In the genomic region with DNA sequence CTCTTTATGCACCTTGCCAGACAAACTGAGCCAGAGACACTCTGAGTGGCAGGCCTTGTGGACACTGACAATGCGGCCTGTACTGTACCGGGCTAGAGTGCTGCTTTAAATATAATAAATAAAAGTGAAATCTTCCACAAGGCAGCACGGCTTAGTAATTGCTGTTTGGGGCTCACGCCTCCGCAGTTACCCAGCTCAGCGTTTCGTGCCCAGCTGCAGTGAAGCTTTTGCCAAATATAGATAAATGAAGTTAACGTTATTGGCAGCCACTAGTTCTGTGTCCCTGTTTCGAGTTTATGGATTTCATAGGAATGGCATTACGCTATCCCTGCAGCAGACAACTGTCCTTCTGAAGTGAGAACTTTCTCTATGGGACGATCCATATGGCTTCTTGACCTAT, we compare ENCODE assay signal across 17 mouse cellular contexts.
A peak's percentile ranks its signal among the peaks of the same experiment; 100 is the strongest.
DNase-seq lines count a peak whose midpoint lies in the region; ATAC-seq lines count a peak whose summit lies in the region.
"Had no signal": no experiment of that assay in that cellular context is flagged by ENCODE, and none has a peak within 500 bp of the region (broad histone marks: within the 10 kb centered on the region; RNA-seq: fewer than 3 reads in every experiment).

No protein-coding gene starts in this region.

- no peak for ATAC-seq in forebrain, embryonic 15.5 days (replicated peaks)
- peak; percentile 38; the same call in 1 of the 2 replicates for ATAC-seq in forebrain, embryonic 16.5 days
- no peak for ATAC-seq in cerebellum, adult (ENCODE audit: insufficient number of reproducible peaks, low FRiP score, low TSS enrichment)
- ATAC-seq in megakaryocyte, adult 5-6 weeks (ENCODE audit: poor library complexity, severe bottlenecking), result no peak
- ATAC-seq: hindbrain, postnatal 0 days; midbrain, embryonic 13.5 days had no signal

- 75% methylated on average over 11 of the region's 11 CpGs for WGBS in forebrain, embryonic 15.5 days
- WGBS in forebrain, embryonic 10.5 days, result 97% methylated on average over 11 of the region's 11 CpGs
- WGBS in forebrain, embryonic 16.5 days, result 79% methylated on average over 11 of the region's 11 CpGs

- H3K9me3 ChIP-seq in forebrain, embryonic 15.5 days, result no peaks in the 10 kb centered on the region
- H3K9me3 ChIP-seq in forebrain, embryonic 10.5 days, result no peaks in the 10 kb centered on the region
- H3K9me3 ChIP-seq in forebrain, embryonic 16.5 days (ENCODE audit: control insufficient read depth, low read length), result no peaks in the 10 kb centered on the region
- H3K9me3 ChIP-seq: limb, embryonic 13.5 days; midbrain, embryonic 13.5 days had no signal

- intact Hi-C loops in left cerebral cortex, postnatal 36 days (cut with DNase I), result no loop called here

- no peak overlapping the region for H3K4me2 ChIP-seq in forebrain, embryonic 15.5 days (replicated peaks)
- no peak overlapping the region for H3K4me2 ChIP-seq in forebrain, embryonic 16.5 days (ENCODE audit: low read length)
- H3K4me2 ChIP-seq: limb, embryonic 13.5 days; midbrain, embryonic 13.5 days had no signal

- H3K4me3 ChIP-seq in forebrain, embryonic 15.5 days, result no peak overlapping the region
- no peak overlapping the region for H3K4me3 ChIP-seq in forebrain, embryonic 10.5 days
- no peak overlapping the region for H3K4me3 ChIP-seq in forebrain, embryonic 16.5 days (replicated peaks; ENCODE audit: low read length)
- H3K4me3 ChIP-seq: limb, embryonic 13.5 days; midbrain, embryonic 13.5 days; myocyte had no signal

- H3K9ac ChIP-seq in forebrain, embryonic 15.5 days (replicated peaks), result no peak overlapping the region
- H3K9ac ChIP-seq in forebrain, embryonic 16.5 days (replicated peaks; ENCODE audit: low read depth, low read length), result no peak overlapping the region
- H3K9ac ChIP-seq: limb, embryonic 13.5 days; midbrain, embryonic 13.5 days had no signal

- DNase-seq in forebrain, embryonic 10.5 days (ENCODE audit: extremely low spot score, low spot score), result no peak
- DNase-seq in layer of hippocampus, adult 8-10 months (ENCODE audit: low spot score in 2 of 2), result peak; percentile 57 to 66
- DNase-seq in left cerebral cortex, postnatal 36 days (ENCODE audit: low spot score in 2 of 2), result peak; percentile 21 to 46
- DNase-seq in ovary, postnatal 14 days (ENCODE audit: low spot score), result no peak
- DNase-seq: cerebellum, adult 11 months; heart, postnatal 14 days; kidney, adult 2 months; kidney, postnatal 36 days had no signal

- no peaks in the 10 kb centered on the region for H3K36me3 ChIP-seq in forebrain, embryonic 15.5 days
- no peaks in the 10 kb centered on the region for H3K36me3 ChIP-seq in forebrain, embryonic 10.5 days (replicated peaks)
- H3K36me3 ChIP-seq in forebrain, embryonic 16.5 days (ENCODE audit: control insufficient read depth, insufficient read depth), result no peaks in the 10 kb centered on the region
- H3K36me3 ChIP-seq: limb, embryonic 13.5 days; midbrain, embryonic 13.5 days had no signal

- H3K4me1 ChIP-seq in forebrain, embryonic 15.5 days, result peaks cover 3% of the 10 kb centered on the region; the same call in 1 of the 2 replicates
- no peaks in the 10 kb centered on the region for H3K4me1 ChIP-seq in forebrain, embryonic 10.5 days
- peaks cover 2% of the 10 kb centered on the region; the same call in 1 of the 2 replicates for H3K4me1 ChIP-seq in forebrain, embryonic 16.5 days (replicated peaks; ENCODE audit: control insufficient read depth, insufficient read depth, low read length)
- H3K4me1 ChIP-seq: midbrain, embryonic 13.5 days had no signal

- H3K27ac ChIP-seq in forebrain, embryonic 15.5 days (replicated peaks), result peak overlapping the region; percentile 63; the same call in 1 of the 2 replicates
- no peak overlapping the region for H3K27ac ChIP-seq in forebrain, embryonic 10.5 days
- H3K27ac ChIP-seq in forebrain, embryonic 16.5 days (ENCODE audit: low read length), result no peak overlapping the region
- H3K27ac ChIP-seq: hindbrain, postnatal 0 days; limb, embryonic 13.5 days; macrophage; midbrain, embryonic 13.5 days had no signal

- H3K27me3 ChIP-seq in forebrain, embryonic 15.5 days, result no peaks in the 10 kb centered on the region
- H3K27me3 ChIP-seq in forebrain, embryonic 10.5 days (ENCODE audit: poor library complexity, severe bottlenecking), result no peaks in the 10 kb centered on the region
- H3K27me3 ChIP-seq in forebrain, embryonic 16.5 days (replicated peaks; ENCODE audit: control insufficient read depth, insufficient read depth, low read length), result no peaks in the 10 kb centered on the region
- H3K27me3 ChIP-seq: limb, embryonic 13.5 days; midbrain, embryonic 13.5 days had no signal

Comparison
In these comparisons a context has a peak if more than half of its experiments do, and no peak if none do; other contexts are left out.
1. DNase-seq: peak in layer of hippocampus, adult 8-10 months (2 of 2) and left cerebral cortex, postnatal 36 days (2 of 2); none in forebrain, embryonic 10.5 days (single experiment) and ovary, postnatal 14 days (single experiment).